ENCODE assay signal across 9 mouse cellular contexts in the genomic region with DNA sequence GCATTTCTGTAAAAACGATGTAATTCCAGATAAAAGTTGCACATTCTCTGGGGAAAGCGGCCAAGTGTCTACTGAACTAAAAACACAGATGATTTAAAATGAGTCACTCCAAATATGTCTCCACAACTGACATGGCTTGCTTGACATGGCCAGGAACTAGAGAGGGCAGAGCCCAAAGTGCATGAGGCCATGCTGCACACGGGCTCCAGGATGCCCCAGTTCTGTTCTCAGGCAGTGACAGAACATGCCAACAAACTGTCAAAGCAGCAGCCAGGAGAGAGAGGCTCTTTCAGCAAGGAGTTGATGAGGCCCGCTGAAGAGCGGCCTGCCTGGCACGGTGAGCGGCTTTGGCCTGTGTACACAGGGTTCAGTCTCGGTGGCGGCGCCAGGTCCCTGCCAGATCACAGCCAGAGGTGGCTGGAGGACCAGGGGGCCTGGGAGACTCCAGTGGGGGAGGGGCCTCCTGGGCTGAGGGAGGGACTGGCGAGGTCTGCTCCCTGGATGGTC.
DNase-seq lines count a peak whose midpoint lies in the region.
"Had no signal": no experiment of that assay in that cellular context is flagged by ENCODE, and none has a peak within 500 bp of the region (broad histone marks: within the 10 kb centered on the region; RNA-seq: fewer than 3 reads in every experiment).

No protein-coding gene starts in this region.

- H3K4me1 ChIP-seq in midbrain, embryonic 10.5 days: peaks cover 53% of the 10 kb centered on the region
- H3K4me1 ChIP-seq: liver, embryonic 15.5 days had no signal

- intact Hi-C loops in heart, postnatal 36 days (cut with DNase I): no loop called here

- H3K27ac ChIP-seq in midbrain, embryonic 10.5 days (replicated peaks): peak overlapping the region; percentile 46
- H3K27ac ChIP-seq: liver, embryonic 15.5 days had no signal

- peak; percentile 82 for DNase-seq in MN1 (ENCODE audit: low spot score)
- peak; percentile 61 for DNase-seq in brain, embryonic 18.5 days (ENCODE audit: low read depth, low spot score)
- peak; percentile 59 to 63 for DNase-seq in frontal cortex, adult 2 months (ENCODE audit: extremely low spot score in 1 of 2, low spot score in 1 of 2)
- DNase-seq in heart, postnatal 36 days: peak; percentile 60 to 68
- peak; percentile 61 to 72 for DNase-seq in layer of hippocampus, postnatal 36 days
- DNase-seq in midbrain, embryonic 10.5 days (ENCODE audit: low spot score): no peak
- peak; percentile 40 for DNase-seq in yolk sac, embryonic 10.5 days (ENCODE audit: low spot score)
- DNase-seq in thymus, postnatal 25 days: no peak

- H3K36me3 ChIP-seq in midbrain, embryonic 10.5 days: peaks cover 56% of the 10 kb centered on the region

- no peaks in the 10 kb centered on the region for H3K9me3 ChIP-seq in midbrain, embryonic 10.5 days (replicated peaks)
- H3K9me3 ChIP-seq: liver, embryonic 15.5 days had no signal

- H3K4me3 ChIP-seq in midbrain, embryonic 10.5 days: no peak overlapping the region
- H3K4me3 ChIP-seq: liver, embryonic 15.5 days had no signal

- H3K27me3 ChIP-seq in midbrain, embryonic 10.5 days (ENCODE audit: low read depth, poor library complexity, severe bottlenecking): no peaks in the 10 kb centered on the region
- H3K27me3 ChIP-seq: liver, embryonic 15.5 days had no signal

- WGBS in midbrain, embryonic 10.5 days: 76% methylated on average over 11 of the region's 11 CpGs

Comparison
In these comparisons a context has a peak if more than half of its experiments do, and no peak if none do; other contexts are left out.
1. DNase-seq: peak in MN1 (single experiment), brain, embryonic 18.5 days (single experiment), frontal cortex, adult 2 months (2 of 2), heart, postnatal 36 days (2 of 2), layer of hippocampus, postnatal 36 days (2 of 2) and yolk sac, embryonic 10.5 days (single experiment); none in midbrain, embryonic 10.5 days (single experiment) and thymus, postnatal 25 days (single experiment).